Mouse (Mus musculus): ENCODE measurements around the gene Tnfrsf23. TPM values are rescaled to one million over a fixed set of nuclear protein-coding genes. Genes with fewer than 3 reads are reported as not detected.
"Not testable (repeated sequence)": the region's sequence is repeated elsewhere in the genome, so short reads cannot be mapped to it uniquely, and the experiment has no call there.

Gene Tnfrsf23
- total RNA-seq, 2 experiments from 2014 or later = 3.6 to 6.3 TPM

DNA sequence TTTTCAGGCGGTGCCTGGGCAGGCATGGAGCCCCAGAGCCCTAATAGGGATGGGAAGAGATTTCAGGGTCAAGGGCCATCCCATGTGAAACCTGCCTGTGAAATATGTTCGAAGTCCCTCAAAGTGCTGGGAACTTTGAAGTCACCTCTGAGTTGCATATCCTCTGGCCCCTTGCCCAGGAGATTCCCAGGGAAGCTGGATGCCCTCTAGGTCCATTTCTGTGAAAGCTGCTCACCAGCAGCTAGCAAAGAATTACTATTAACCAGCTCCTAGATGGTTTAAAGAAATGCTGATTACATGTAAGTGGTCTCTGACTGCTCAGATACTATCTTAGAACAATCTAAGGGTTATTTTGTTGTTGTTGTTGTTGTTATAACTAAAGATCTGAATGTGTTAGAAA is 1.1 kb downstream of the Tnfrsf23 start:
- DNase-seq = not testable (repeated sequence)

GRCm38 (mm10) chr7:143681566-143681965 is 4.1 kb downstream of the Tnfrsf23 start:
- DNase-seq = no peak

DNA sequence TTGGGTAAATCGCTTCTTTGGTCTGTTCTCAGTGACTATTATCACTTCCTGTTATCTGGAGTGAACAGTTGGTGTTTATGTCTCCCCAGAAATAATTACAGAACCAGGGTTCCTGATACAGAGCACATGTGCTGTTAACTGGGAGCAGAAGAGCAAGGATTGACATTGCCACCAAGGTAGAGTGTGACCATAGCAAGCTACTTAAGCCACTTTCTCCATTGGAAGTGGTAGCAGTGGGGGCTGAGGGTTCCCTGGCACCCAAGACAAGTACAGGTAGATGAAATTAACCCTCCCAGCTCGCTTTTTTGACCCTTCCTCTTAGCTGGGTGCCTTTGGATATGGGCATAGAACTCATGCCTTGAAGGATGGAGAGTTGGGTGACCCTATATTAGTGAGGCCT is 4.8 kb downstream of the Tnfrsf23 start:
- DNase-seq = not testable (repeated sequence)

- not testable (repeated sequence) for DNase-seq
Observed at GRCm38 (mm10) chr7:143679650-143680049, 6.0 kb downstream of the Tnfrsf23 start.

DNA sequence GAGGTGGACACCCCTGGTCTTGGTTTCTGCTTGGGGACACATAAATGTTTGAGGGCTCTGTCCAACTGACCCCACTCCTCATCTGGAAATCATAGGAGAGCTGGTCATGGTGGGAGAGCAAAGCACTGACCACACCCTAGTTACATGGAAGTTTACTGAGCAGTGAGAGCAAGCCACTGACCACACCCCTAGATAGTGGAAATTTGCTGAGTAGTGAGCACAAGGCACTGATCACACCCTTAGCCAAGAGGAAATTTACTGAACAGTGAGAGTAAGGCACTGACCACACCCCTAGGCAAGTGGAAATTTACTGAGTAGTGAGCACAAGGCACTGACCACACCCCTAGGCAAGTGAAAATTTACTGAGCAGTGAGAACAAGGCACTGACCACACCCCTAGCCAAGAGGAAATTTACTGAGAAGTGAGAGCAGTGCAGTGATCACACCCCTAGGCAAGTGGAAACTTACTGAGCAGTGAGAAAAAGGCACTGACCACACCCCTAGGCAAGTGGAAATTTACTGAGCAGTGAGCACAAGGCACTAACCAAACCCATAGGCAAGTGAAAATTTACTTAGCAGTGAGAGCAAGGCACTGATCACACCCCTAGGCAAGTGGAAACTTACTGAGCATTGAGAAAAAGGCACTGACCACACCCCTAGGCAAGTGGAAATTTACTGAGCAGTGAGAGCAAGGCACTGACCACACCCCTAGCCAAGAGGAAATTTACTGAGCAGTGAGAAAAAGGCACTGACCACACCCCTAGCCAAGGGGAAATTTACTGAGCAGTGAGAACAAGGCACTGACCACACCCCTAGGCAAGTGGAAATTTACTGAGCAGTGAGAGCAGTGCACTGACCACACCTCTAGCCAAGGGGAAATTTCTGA is 19.0 kb downstream of the Tnfrsf23 start:
- DNase-seq = no peak

DNA sequence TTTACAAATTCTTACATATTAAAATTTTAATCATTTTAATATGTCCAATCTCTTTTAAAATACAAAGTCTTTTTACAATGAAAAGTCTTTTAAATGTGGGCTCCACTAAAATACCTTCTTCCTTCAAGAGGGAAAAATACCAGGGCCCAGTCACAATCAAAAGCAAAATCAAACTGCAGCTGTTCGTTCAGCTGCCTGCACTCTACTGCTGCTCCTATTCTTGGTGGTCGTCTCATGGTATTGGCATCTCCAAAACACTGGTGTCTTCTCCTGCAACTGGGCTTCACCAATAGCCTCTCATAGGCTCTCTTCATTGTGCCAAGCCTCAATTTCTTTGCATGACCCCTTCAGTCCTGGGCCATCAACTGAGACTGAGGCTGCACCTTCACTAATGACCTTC is 22.2 kb downstream of the Tnfrsf23 start:
- DNase-seq = no peak

GRCm38 (mm10) chr7:143660797-143661196 is 24.9 kb downstream of the Tnfrsf23 start:
- no peak for DNase-seq

DNA sequence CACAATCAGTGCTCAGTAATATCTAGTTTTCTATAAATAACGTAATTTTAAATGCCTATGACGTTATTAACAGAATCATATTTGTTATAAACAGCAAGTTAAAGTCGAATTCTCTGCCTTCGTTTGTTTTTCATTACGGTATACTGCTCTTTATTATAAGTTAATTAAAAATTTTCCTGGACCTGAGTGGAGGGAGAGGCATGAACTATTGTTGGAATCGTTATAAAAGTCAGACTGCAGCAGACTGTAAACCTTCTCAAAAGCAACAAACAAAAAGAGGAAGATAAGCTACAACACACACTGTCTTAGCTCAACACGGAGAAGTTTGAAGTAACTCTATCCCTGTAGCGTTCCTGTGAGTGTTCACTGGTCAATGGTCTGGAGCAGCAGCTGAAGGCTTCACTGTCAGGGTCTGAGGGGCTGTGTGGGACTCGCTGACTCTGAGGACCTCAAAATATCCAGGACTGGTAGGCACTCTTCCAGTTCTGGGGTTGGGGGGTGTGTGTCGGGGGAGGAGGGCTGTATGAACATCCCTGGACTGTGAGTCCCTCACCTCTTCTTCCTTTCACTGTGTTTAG is 35.8 kb downstream of the Tnfrsf23 start:
- DNase-seq = not testable (repeated sequence)

- DNase-seq = peak; percentile 77
Observed at GRCm38 (mm10) chr7:143649034-143649768, 36.5 kb downstream of the Tnfrsf23 start, which contains the start of gene Tnfrsf22. Tnfrsf22 (minus strand) TSS chr7:143649661.

DNA sequence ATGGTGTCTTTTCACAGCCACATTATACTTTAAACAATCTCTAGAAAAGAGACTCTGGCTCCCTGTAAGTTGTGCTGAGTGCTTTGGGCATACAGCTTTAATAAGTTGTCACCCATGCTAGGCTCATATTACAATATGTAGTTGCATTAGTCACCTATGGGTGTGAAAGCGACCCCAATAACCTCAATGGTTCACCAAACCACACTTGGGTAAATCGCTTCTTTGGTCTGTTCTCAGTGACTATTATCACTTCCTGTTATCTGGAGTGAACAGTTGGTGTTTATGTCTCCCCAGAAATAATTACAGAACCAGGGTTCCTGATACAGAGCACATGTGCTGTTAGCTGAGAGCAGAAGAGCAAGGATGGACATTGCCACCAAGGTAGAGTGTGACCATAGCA is 41.7 kb downstream of the Tnfrsf23 start:
- not testable (repeated sequence) for DNase-seq

DNA sequence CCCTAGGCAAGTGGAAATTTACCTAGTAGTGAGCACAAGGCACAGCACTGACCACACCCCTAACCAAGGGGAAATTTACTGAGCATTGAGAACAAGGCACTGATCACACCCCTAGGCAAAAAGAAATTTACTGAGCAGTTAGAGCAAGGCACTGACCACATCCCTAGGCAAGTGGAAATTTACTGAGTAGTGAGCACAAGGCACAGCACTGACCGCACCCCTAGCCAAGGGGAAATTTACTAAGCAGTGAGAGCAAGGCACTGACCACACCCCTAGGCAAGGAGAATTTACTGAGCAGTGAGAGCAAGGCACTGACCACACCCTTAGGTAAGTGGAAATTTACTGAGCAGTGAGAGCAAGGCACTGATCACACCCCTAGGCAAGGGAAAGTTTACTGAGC is 49.0 kb downstream of the Tnfrsf23 start:
- DNase-seq = no peak

DNA sequence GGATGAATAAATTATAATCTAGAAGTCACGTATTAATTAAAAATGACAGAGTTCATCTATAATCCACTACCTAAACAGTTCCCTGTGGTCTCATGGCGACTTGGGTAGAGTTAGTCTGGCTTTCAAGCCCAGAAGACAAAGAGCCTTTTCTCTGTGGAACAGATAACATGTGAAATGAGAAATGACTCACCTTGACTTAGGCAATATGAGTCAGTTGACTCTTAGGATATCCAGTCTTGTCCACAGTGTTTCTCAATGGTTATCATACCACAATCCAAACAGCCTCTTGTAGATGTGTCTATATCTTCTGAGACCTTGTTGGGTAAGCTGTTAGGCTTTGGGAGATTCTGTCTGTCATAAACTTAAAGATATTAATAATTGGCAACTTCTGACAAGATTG is 54.2 kb downstream of the Tnfrsf23 start:
- DNase-seq = no peak

DNA sequence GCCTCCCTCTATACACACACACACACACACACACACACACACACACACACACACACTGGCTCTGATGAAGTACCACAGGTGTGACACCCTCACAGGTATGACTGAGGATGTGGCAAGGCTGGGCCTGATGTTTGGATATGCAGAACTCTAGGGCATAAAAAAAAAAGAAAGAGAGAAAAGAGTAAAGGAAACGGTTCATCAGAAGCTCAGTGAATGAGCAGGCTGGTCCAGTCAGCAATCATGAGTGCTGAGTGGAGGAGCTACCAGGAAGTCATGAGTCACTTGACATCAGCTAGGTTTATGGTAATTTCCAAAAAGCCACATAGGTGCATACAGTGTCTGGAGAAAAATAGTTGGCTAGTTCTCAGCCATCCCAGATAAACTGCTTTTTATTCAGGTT is 56.2 kb downstream of the Tnfrsf23 start:
- DNase-seq = no peak

- no peak for DNase-seq
Observed at GRCm38 (mm10) chr7:143628540-143628939, 57.1 kb downstream of the Tnfrsf23 start, which contains the start of gene Tnfrsf26. Tnfrsf26 (minus strand) TSS chr7:143628722.

GRCm38 (mm10) chr7:143627555-143628286 is 58.0 kb downstream of the Tnfrsf23 start:
- DNase-seq = no peak

- no peak for DNase-seq
Observed at GRCm38 (mm10) chr7:143626178-143626577, 59.5 kb downstream of the Tnfrsf23 start.

GRCm38 (mm10) chr7:143625151-143625550 is 60.5 kb downstream of the Tnfrsf23 start:
- DNase-seq = no peak

- DNase-seq = no peak
Observed at GRCm38 (mm10) chr7:143624561-143624960, 61.1 kb downstream of the Tnfrsf23 start.

GRCm38 (mm10) chr7:143620951-143621350 is 64.7 kb downstream of the Tnfrsf23 start:
- DNase-seq = no peak

Measured in gastrocnemius, postnatal 10 days (tissue).